Mouse (Mus musculus) large intestine, adult 2 months (tissue): ENCODE measurements around the gene Dus2. TPM values are rescaled to one million over a fixed set of nuclear protein-coding genes. Genes with fewer than 3 reads are reported as not detected.
"Not testable (repeated sequence)": the region's sequence is repeated elsewhere in the genome, so short reads cannot be mapped to it uniquely, and the experiment has no call there.

Experiments
- DNase-seq: peaks from one replicate; pipeline ENCODE4 v3.0.0-alpha.2; 2012; ENCODE audit warnings: low read depth, low spot score
- WGBS: fragments of 180-500 bp; shearing (Covaris S2); methylation state at CpG from one replicate; pipeline ENCODE4 v1.1.7; 2018; 5-methylcytosine and 5-hydroxymethylcytosine counted together
- polyA plus RNA-seq: library from polyadenylated mRNA; depleted of rRNA; stranded (reverse); fragments of >200 nt; gene quantifications from 2 replicates; pipeline ENCODE4 v1.2.3, GENCODE M21; 2012

Gene Dus2
- polyA plus RNA-seq, 1 experiment, result 7.2 TPM

DNA sequence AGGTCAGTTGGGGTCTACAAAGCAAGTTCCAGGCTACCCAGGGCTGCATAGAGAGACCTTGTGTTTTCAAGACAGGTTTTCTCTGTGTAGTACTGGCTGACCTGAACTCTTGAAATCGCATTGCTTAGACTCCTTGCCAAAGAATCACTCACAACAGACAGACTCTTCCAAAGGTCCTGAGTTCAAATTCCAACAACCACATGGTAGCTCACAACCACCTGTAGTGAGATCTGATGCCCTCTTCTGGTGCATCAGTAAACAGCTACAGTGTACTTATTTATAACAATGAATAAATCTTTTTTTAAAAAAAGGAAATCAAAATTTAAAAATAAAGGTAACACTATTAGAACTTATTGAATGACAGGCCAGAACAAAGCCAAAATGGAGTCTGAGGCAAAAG is 10.0 kb upstream of the Dus2 start:
- 86% methylated on average over 1 of the region's 1 CpGs for WGBS
- DNase-seq, result no peak

DNA sequence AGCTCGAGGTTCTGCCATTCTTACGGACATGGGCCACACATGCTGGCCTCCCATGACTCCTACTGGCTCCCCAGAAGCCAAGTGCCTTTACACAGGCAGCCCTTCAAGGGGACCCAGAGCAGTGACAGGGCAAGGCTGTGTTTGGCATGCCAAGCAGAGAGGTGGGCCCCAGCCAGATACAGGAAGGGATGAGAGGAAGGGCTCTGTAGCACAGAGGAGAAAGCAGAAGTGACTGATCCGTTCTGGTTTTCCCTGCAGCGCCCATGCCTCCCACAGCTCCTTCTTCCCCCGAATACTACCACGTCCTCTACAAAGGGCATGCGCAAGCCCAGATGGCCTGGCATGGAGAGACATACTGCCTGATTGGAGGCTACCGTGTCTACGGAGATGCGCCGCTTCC is 7.7 kb upstream of the Dus2 start:
- 79% methylated on average over 11 of the region's 11 CpGs for WGBS
- not testable (repeated sequence) for DNase-seq

DNA sequence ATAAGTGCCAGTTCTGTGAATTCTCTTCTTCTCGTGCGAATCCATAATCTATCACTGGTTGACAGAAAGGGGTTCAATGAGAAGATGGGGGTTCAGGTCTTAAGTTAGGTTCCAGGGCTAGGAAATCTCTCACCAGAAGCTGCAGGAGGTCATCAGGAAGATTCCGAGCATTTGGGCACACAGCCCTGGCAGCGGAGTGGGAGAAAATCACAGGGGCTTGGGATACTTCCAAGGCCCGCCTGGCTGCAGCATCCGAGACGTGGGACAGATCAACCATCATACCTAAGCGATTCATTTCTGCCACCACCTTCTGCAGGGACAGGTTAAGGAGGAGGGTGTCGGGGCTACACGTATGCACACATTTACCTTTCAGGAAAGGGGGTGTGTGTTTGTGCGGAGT is 2.6 kb upstream of the Dus2 start:
- WGBS, result 85% methylated on average over 11 of the region's 11 CpGs
- DNase-seq, result no peak

DNA sequence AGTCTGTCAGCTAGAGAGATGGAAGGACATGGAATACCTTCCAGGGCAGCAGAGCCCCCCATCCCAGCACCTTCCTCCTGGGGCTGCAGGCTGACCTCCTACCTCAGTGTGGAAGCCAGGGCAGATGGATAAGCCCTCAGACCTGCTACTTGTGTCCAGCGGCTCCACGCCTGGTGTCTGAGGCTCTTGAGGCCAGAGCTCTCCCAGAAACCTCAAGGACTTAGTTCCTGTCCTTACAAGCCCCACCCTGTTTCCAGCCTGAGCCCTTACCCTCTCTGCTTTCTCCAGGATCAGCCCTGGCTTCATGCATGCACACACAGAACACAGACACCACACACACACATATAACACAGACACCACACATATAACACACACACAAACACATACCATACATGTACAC is 409 bp downstream of the Dus2 start:
- whole genome bisulfite sequencing, result 56% methylated on average over 2 of the region's 2 CpGs

DNA sequence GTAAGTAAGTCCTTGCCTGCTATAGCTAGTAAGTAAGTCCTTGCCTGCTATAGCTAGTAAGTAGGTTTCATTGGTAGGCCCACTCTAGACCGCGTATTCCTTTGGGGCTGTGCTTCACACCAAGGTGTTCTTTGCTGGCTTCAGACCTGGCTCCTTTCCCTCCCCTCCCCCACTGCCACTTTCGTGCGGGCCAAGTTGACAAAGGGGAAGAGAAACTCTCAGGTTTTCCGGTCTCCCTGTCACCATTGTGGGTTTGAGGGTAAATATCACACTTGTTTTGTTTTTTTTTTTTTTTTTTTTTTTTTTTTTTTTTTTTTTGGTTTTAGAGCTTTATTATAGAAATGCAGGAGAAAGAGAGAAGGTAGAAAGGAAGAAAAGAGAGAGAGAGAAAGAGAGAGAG is 1.4 kb downstream of the Dus2 start:
- DNase-seq, result no peak

More for the DNA sequence above, 409 bp downstream of the Dus2 start:
- DNase-seq, result no peak

DNA sequence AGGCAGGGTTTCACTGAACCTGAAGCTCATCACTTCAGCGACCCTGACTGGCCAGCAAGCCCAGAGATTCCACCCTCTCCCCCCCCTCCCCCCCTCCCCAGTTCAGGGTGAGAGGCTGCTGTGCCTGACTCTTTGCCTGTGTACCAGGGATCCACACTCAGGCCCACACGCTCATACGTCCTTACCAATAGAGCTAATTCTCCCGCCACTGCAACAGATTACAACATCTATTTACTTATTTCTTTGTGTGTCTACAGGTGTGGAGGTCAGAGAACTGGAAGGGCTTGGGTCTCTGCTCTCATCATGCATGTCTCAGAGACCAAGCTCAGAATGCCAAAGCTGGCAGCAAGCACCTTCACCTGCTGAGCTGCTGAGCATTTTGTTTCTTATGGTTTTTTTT is 2.1 kb downstream of the Dus2 start:
- WGBS, result 48% methylated on average over 4 of the region's 4 CpGs
- DNase-seq, result no peak

More for the DNA sequence above, 1.4 kb downstream of the Dus2 start:
- WGBS, result 60% methylated on average over 5 of the region's 5 CpGs

DNA sequence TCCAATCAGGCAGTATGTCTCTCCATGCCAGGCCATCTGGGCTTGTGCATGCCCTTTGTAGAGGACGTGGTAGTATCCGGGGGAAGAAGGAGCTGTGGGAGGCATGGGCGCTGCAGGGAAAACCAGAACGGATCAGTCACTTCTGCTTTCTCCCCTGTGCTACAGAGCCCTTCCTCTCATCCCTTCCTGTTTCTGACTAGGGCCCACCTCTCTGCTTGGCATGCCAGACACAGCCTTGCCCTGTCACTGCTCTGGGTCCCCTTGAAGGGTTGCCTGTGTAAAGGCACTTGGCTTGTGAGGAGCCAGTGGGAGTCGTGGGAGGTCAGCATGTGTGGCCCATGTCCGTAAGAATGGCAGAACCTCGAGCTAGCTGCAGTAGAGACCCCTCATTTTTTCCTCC is 5.2 kb downstream of the Dus2 start:
- WGBS, result 72% methylated on average over 7 of the region's 7 CpGs
- no peak for DNase-seq

DNA sequence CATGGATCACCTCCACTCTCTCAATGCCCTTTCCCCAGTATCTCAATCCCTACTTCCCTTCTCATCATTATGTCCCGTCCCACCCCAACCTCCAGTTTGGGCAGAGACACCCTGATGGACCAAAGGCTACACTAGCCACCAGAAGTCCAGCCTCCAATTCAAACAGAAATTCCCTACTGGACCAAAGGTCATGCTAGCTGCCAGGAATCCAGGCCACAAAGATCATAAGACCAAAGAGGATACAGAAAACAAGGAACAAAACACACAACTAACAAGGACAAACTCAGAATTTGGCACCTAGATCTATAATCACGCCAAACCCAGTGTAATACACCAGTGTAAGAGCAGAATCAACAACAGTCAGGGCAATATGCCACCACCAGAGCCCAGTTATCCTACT is 7.8 kb downstream of the Dus2 start:
- no peak for DNase-seq
- 65% methylated on average over 2 of the region's 2 CpGs for WGBS

DNA sequence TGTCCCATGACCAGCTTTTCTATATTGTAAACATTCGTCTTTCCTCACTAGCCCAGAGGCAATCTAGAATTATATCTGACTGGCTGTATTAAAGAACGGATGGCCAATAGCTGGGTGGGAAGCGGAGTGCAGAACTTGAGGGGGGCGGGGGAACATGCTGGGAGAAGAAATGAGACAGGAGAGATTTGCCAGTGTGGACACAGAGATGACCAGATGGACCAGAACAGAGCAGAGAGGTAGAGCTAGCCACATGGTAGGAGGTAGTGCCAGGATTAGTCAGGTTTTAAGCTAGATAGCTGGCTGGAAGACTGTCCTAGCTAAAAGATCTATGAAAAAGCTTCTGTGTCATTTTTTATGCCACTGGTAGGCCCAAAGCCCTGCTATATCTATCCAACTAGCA is 10.8 kb downstream of the Dus2 start:
- WGBS, result 86% methylated on average over 4 of the region's 4 CpGs
- DNase-seq, result no peak

DNA sequence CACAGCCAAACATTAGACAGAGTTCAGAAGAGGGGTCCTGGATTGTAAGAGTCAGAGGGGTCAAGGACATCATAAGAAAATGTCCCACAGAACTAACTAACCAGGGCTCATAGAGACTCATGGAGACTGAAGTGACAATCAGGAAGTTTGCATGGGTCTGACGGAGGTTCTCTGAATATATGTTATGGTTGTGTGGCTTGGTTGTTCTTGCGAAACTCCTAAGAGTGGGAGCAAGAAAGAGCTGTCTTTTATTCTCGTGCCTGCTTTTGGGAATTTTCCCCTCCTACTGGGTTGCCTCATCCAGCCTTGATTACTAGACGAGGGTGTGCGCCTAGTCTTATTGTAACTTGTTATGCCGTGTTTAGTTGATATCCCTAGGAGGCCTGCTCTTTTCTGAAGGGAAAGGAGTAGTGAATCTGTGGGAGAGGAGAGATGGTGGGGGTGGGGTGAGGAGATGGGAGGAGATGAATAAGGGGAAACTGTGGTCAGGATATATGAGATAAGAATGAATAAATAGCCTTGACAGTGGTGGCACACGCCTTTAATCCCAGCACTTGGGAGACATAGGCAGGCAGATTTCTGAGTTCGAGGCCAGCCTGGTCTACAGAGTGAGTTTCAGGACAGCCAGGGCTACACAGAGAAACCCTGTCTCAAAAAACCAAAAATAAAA is 13.5 kb downstream of the Dus2 start:
- 72% methylated on average over 8 of the region's 8 CpGs for WGBS
- no peak for DNase-seq

DNA sequence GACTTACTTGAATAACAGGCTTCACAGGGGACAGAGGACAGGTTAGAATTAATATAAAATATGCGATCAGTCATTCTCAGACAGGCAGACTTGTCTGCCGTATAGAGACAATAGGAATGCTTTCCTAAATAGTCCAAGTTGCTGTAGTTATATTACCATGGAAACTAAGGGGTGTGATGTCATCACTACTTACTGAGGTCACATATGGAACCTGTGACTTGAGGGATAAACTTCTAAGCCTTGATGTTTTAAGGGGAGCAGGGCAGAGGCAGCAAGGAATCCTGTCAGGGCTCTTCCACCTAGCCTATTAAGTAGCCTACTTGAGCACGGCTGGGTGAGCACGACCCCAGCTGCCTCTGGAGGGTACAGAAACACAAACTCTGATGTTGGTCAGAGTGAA is 14.7 kb downstream of the Dus2 start, which contains the start of gene Dpep2nb:
Gene Dpep2nb (minus strand): TSS at position 101 of the 400 bp plus-strand sequence.
- DNase-seq, result no peak
- WGBS, result 77% methylated on average over 4 of the region's 4 CpGs

DNA sequence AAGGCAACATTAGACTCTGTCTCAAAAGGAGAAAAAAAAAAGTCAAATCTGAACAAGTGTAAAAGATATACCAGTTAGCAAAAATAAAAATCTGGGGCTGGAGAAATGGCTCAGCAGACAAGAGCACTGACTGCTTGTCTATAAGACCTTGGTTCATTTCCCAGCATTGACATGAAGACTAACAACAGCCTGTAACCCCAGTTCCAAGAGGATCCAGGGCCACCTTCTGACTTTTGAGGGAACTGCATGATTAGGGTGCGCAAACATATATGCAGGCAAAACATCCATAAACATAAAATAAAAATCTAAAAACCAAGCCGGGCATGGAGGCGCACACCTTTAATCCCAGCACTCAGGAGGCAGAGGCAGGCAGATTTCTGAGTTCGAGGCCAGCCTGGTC is 15.3 kb downstream of the Dus2 start:
- 85% methylated on average over 4 of the region's 4 CpGs for WGBS
- DNase-seq, result no peak

DNA sequence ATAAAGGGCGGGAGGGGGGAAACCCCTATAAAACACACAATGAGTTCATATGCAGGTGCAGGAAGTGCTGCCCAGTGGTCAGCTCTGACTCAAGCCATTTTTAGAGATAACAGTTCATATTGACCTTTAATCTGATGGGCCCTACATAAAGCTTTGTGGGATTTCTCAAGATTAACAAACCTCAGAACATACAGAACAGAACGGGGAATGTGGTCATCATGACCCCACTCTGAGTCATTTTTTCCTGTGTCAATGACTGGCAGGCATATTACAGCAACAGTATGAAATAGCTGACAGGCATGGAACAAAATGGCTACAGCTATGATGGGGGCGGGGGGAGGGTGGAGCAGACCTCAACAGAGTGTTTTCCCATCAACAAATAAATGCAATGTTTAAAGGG is 16.0 kb downstream of the Dus2 start:
- no peak for DNase-seq
- 51% methylated on average over 3 of the region's 3 CpGs for WGBS

DNA sequence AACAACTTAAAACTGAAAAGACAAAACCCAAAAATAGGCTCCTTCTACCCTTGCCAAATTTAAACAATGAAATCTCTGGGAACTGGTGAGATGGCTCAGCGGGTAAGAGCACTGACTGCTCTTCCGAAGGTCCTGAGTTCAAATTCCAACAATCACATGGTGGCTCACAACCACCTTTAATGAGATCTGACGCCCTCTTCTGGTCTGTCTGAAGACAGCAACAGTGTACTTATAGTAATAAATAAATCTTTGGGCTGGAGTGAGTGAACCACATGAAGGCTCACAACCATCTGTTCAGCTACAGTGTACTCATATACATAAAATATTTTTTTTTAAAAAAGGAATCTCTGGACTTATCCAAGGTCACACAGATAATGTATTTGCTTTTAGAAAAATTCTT is 16.8 kb downstream of the Dus2 start:
- DNase-seq, result not testable (repeated sequence)
- 66% methylated on average over 3 of the region's 3 CpGs for WGBS

DNA sequence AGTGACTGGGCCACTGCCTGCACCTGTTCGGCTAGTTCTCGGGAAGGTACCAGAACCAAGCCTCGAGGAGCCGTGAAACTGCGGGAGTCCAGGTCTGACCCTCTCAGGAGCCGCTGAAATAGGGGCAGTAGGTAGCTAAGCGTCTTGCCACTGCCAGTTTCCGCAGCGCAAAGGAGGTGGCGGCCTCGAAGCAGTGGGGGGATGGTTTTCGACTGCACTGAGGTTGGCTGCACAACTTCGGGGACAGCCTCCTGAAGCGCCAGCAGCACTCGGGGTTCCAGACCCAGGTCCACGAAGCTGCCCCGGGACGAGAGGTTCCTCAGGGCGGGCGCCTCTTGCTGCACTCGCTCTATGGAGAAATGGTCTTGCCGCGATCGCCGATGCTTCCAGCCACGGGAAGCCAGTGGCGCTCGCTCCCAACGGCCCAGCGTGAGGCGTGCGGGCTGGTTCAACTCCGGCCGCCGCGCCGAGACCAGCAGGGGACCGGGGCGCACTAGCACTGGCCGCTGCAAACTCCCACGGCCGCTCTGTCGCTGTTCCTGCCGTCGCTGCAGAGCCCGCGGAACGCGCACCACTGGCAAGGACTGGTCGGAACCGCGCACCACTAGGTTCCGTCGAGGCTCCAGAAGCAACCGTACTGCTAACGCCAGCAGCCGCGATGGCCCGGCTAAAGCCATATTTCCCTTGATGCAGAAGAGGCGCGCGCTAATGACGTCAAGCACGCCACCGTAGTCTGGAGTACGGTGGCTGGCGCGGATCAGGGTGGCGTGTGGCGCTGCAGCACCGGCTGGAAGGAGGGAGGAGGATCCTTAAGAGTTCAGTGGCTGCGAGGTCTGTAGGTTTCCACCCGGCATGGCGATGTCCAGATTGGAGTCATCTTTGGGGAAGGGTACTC is 19.9 kb downstream of the Dus2 start:
- under 1% methylated on average over 74 of the region's 74 CpGs for WGBS
- peak; percentile 75 for DNase-seq

DNA sequence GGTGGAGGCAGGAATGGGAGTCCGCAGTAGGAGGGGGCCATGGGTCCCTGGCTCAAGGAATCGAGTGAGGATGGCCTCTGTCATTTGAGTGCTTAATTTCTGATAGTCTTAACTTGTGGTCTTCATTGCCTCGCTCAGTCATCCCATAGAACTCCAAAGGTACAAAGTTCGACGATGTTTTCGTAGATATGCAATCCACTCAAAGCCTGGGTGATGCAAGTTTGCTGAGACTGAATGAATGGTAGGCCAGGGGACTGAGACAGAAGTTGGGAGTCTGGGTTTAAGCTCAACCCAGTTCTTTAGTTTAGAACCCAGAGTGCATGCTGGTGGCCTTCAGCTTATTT is 20.5 kb downstream of the Dus2 start, which contains the start of gene Ddx28:
Gene Ddx28 (minus strand): TSS at position 240 of the 344 bp plus-strand sequence.
- DNase-seq, result no peak
- WGBS, result 0% methylated on average over 6 of the region's 6 CpGs

DNA sequence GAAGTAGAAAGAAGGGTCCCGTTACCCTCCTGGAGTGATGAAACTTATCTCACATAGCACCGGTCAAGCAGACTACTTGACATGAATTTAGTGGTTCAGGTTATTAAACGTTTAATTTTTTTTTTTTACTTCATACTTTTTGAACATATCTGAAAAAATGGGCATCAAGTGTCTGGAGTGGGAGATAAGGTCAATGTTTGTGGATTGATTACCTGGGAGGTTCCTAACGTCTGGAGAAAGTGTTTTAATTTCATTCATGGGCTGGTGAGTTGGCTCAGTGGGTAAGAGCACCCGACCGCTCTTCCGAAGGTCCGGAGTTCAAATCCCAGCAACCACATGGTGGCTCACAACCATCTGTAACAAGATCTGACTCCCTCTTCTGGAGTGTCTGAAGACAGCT is 21.1 kb downstream of the Dus2 start:
- DNase-seq, result not testable (repeated sequence)
- WGBS, result 79% methylated on average over 8 of the region's 8 CpGs

DNA sequence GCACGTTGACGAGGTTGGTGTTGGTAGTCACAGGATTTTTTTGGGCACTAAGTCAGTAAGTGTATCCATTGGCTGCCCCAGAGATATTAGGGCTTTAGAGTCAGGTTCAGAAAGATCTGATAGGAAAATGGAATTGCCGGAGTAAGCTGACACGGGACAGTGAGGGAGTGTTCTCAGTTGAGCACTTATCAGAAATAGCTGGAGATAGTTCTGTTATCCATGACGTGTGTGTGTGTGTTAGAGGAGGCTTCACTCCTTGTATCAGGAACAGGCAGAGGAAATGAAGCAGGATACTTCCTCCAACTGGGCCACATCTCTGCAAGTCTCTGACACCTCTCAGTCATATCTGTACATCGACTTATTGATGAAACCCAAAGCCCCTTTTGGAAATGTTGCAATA is 25.1 kb downstream of the Dus2 start:
- no peak for DNase-seq
- 93% methylated on average over 6 of the region's 6 CpGs for WGBS

DNA sequence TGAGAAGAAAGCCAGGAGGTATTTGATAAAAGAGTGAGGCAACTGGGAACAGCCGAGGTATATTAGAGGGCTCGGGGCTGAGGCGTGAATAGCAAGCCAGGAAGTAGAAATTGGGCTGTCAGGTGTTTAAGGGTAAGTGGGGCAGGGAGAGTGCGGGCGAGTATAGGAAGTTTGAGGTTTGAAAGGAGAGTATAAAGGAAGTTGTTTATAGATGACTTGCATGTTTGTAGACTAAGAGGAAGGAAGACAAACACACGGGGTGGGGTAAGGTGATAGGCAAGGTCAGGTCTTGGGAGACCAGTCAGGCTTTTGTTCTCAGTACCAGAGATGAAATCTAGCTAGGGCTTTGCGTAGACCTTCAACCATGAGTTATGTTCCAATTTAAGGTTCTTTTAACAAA is 26.0 kb downstream of the Dus2 start:
- 83% methylated on average over 7 of the region's 7 CpGs for WGBS
- DNase-seq, result no peak

DNA sequence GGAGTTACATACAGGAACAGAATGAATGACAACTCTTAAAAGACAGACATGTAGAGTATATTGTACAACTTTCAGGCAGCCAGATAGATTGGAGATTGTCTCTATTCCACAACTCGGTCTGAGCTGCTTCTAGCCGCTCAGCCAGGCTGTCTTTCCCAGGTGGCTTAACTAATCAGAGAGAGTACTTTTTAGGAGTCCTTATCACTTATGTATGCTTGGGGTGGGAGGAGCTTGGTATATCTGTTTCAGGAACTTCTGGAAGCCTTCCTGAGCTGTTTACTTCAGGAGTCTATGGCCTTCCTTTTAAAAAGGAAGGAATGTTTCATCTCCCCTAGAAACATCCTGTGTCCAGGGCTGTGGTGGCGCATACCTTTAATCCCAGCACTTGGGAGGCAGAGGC is 26.9 kb downstream of the Dus2 start:
- DNase-seq, result no peak
- WGBS, result 88% methylated on average over 3 of the region's 3 CpGs

DNA sequence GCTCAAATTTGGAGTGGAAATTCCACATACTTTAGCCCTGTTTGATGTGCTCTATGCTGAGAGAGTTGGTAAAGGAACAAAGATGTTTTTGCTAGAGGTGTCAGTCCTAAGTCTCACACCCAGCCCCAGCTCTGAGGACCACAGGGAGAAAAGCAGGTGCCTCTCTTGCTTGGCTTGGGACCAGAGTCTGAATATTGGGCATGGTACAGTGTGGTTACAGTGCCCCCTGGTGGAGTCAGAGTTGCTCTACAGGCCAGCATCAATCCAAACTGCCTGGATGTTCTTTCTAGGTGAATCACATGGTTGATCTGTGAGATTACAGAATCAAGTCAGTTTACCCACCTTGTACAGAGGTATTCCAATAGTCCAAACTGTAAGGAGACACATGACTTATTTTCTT is 31.3 kb downstream of the Dus2 start:
- DNase-seq, result peak; percentile 55
